Mouse (Mus musculus): ENCODE data around the gene Prkce.
A peak's percentile ranks its signal among the peaks of the same experiment; 100 is the strongest.

Gene Prkce

GRCm38 (mm10) chr17:86302266-86302665, 134.7 kb downstream of the Prkce start:
- DNase-seq (ENCODE audit: low spot score) = peak; percentile 68

GRCm38 (mm10) chr17:86302861-86303331, 135.3 kb downstream of the Prkce start:
- no peak for DNase-seq (ENCODE audit: low spot score)

GRCm38 (mm10) chr17:86303401-86304243, 136.0 kb downstream of the Prkce start:
- DNase-seq (ENCODE audit: low spot score) = peak; percentile 76

- peak; percentile 20 for DNase-seq (ENCODE audit: low spot score)
These were observed 137.5 kb downstream of the Prkce start for GRCm38 (mm10) chr17:86304923-86305630.

GRCm38 (mm10) chr17:86306161-86306560, 138.6 kb downstream of the Prkce start:
- DNase-seq (ENCODE audit: low spot score) = no peak

- DNase-seq (ENCODE audit: low spot score) = peak; percentile 45
These were observed 146.0 kb downstream of the Prkce start for GRCm38 (mm10) chr17:86313413-86314139.

GRCm38 (mm10) chr17:86315874-86316273, 148.3 kb downstream of the Prkce start:
- no peak for DNase-seq (ENCODE audit: low spot score)

- DNase-seq (ENCODE audit: low spot score) = no peak
These were observed 149.2 kb downstream of the Prkce start for GRCm38 (mm10) chr17:86316771-86317170.

- no peak for DNase-seq (ENCODE audit: low spot score)
These were observed 149.6 kb downstream of the Prkce start for GRCm38 (mm10) chr17:86317197-86317596.

- DNase-seq (ENCODE audit: low spot score) = no peak
These were observed 152.5 kb downstream of the Prkce start for GRCm38 (mm10) chr17:86319967-86320602.

GRCm38 (mm10) chr17:86322840-86323239, 155.3 kb downstream of the Prkce start:
- DNase-seq (ENCODE audit: low spot score) = no peak

GRCm38 (mm10) chr17:86323310-86323709, 155.7 kb downstream of the Prkce start:
- no peak for DNase-seq (ENCODE audit: low spot score)

GRCm38 (mm10) chr17:86323909-86324686, 156.5 kb downstream of the Prkce start:
- DNase-seq (ENCODE audit: low spot score) = peak; percentile 72

GRCm38 (mm10) chr17:86324756-86325155, 157.2 kb downstream of the Prkce start:
- peak; percentile 28 for DNase-seq (ENCODE audit: low spot score)

- no peak for DNase-seq (ENCODE audit: low spot score)
These were observed 157.7 kb downstream of the Prkce start for GRCm38 (mm10) chr17:86325317-86325716.

GRCm38 (mm10) chr17:86327958-86328357, 160.4 kb downstream of the Prkce start:
- no peak for DNase-seq (ENCODE audit: low spot score)

- DNase-seq (ENCODE audit: low spot score) = no peak
These were observed 161.9 kb downstream of the Prkce start for GRCm38 (mm10) chr17:86329273-86330075.

GRCm38 (mm10) chr17:86330076-86330955, 162.7 kb downstream of the Prkce start:
- peak; percentile 36 for DNase-seq (ENCODE audit: low spot score)

- DNase-seq (ENCODE audit: low spot score) = no peak
These were observed 164.2 kb downstream of the Prkce start for GRCm38 (mm10) chr17:86331835-86332234.

Data from MN1 (cell line).